Mouse (Mus musculus): ENCODE measurements at regions not wholly inside any gene's neighbourhood (a gene's known extent, or its start where the extent isn't known, plus 50 kb on each side); places are given as distances from the start of the nearest gene placed in this dataset.

DNA sequence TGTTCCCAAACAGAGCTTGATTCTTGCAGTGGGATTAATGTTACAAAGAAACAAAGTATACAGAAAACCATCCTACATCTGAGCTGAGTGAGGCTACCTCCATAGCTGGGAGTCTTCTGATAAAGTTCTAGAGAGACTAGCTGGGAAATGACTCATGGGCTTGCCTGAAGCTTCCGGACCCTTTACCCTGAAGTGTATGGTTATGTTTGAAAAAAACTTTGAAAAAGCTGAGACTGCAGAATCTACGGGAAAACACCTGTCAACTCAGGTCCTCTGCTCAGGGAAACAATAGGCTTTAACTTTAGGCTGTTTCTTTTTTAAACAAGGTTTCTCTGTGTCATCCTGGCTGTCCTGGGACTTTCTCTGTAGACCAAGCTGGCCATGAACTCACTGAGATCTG, 593.4 kb downstream of the Gm19410 start:
- no peak for ATAC-seq (ENCODE audit: extremely low read depth, insufficient number of reproducible peaks, low FRiP score, poor library complexity, severe bottlenecking)

DNA sequence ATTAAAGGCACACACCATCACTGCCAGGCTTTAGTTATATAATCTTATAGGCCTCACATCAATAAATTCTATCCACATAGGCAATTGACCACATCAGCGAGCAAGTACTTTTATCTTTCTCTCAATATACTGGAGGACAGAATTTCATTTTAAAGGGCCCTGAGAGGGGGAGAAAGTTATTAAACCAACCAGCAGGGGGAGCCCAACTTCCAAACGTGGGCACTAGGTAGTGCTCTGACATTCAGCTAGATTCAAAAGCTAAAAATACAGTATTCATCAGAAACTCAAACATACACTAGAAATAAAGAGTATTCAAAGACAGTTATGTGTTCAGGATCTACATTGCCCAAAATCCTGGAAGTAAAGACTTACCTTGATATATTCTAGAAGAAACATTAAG, 595.7 kb downstream of the Gm19410 start:
- ATAC-seq (ENCODE audit: extremely low read depth, insufficient number of reproducible peaks, low FRiP score, poor library complexity, severe bottlenecking): 0 out of 2 replicates have a peak, but pooled peaks have one; percentile 30

DNA sequence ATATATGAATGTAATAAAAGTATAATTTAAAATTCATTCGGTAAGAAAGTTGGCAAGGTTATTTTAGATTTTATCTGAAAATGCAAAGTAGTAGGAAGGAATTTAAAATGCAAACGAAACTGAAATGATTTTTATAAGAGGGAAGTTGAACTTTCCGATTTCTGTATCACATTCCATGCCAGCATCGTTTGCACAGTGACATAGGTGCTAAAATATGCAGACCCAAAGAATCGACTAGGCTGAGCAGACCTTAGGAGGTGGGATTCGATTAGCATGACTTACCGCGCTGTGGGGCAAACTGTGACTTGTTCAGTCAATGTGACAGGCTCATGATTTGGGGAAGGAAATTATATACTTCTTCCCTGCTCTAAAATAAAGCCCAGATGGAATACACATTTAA, 596.2 kb downstream of the Gm19410 start:
- no peak for ATAC-seq (ENCODE audit: extremely low read depth, insufficient number of reproducible peaks, low FRiP score, poor library complexity, severe bottlenecking)

DNA sequence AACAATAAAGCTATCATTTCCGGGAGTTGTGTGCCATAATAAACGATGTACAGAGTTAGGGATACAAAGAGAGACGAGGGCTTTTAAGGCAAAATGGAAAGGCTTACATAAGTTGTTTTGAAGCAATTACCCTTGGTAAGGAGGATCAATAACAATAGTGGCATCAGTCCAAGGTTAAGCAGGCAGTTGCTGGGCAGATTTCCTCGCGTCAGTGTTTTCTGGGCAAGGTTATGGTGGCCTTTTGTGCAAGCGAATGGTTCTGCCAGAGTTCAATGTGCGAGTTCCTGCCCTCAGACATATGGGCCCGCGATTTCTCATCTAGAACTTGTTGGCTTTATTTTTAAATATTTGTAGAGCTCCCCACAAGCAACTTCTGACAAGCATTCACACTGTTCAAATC, 597.7 kb downstream of the Gm19410 start:
- ATAC-seq (ENCODE audit: extremely low read depth, insufficient number of reproducible peaks, low FRiP score, poor library complexity, severe bottlenecking): no peak

DNA sequence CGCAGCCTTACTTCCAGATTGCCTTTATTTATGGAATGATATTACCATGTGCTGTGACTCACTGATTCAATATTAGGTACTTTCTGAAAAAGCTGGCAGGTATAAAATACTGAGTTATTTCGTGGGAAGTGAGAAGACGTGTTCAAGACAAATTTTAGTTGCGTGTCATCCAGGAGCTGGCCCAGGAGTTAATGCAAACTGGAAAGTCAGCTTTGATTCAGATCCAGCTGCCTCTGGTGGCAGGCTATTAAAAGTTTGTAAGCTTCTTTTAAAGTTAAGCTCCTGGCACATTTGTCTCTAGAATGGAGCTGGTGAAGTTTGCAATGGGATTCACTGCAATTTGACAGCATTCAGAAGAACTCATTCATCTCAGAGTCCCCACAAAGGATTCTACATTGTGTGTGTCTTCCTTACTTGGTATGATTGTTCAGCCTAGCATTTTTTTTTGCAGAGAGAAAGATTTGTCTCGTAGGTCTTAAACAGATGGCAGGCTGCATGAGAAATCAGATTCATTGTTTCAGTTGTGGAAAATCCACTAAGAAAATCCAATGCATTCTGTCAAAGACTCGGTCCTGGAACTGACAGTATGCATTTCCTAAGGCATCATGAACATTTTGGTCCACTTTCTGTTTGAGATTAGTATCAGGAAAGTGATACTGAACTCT, 599.1 kb downstream of the Gm19410 start:
- no peak for ATAC-seq (ENCODE audit: extremely low read depth, insufficient number of reproducible peaks, low FRiP score, poor library complexity, severe bottlenecking)

GRCm38 (mm10) chr8:36365945-36366344, 600.4 kb downstream of the Gm19410 start:
- ATAC-seq (ENCODE audit: extremely low read depth, insufficient number of reproducible peaks, low FRiP score, poor library complexity, severe bottlenecking): no peak

- no peak for ATAC-seq (ENCODE audit: extremely low read depth, insufficient number of reproducible peaks, low FRiP score, poor library complexity, severe bottlenecking)
Measured at GRCm38 (mm10) chr8:36376579-36377350, 611.2 kb downstream of the Gm19410 start.

- ATAC-seq (ENCODE audit: extremely low read depth, insufficient number of reproducible peaks, low FRiP score, poor library complexity, severe bottlenecking): no peak
Measured at GRCm38 (mm10) chr8:36394487-36394886, 598.9 kb upstream of the AI429214 start.

- no peak for ATAC-seq (ENCODE audit: extremely low read depth, insufficient number of reproducible peaks, low FRiP score, poor library complexity, severe bottlenecking)
Measured at GRCm38 (mm10) chr8:36396493-36396892, 596.9 kb upstream of the AI429214 start.

- no peak for ATAC-seq (ENCODE audit: extremely low read depth, insufficient number of reproducible peaks, low FRiP score, poor library complexity, severe bottlenecking)
Measured at GRCm38 (mm10) chr8:36406706-36407105, 586.7 kb upstream of the AI429214 start.

All from neutrophil, adult 5-6 weeks (primary cell).